Mouse (Mus musculus) MEL (cell line): ENCODE results near the gene Asic3. TPM values are rescaled to one million over a fixed set of nuclear protein-coding genes. Genes with fewer than 3 reads are reported as not detected.

Experiments
- DNase-seq: peaks from one replicate; pipeline ENCODE4 v3.0.0; 2011; ENCODE audit warnings: low read depth, low spot score
- H3K27ac ChIP-seq: 2 replicates; pipeline ENCODE4 v1.5.1; 2012; ENCODE audit warnings: low read depth, mild to moderate bottlenecking, control low read depth, low read length, moderate library complexity; ENCODE audit not compliant: control insufficient read depth
- H3K27me3 ChIP-seq, 2 experiments: fragments of 150-350 bp in 1 of 2; sonication (generic) in 1 of 2; 2 replicates each; pipeline ENCODE4 v1.6.1; 2012; ENCODE audit warnings: low read length in 2 of 2, mild to moderate bottlenecking in 2 of 2, improper control_type of control experiment in 1 of 2, moderate library complexity in 1 of 2; ENCODE audit not compliant: insufficient read depth in 2 of 2, control insufficient read depth in 1 of 2
- H3K36me3 ChIP-seq, 2 experiments: 2 replicates each; pipeline ENCODE4 v1.6.1; 2012 to 2014; ENCODE audit warnings: low read length in 2 of 2, improper control_type of control experiment in 1 of 2, inconsistent platforms in 1 of 2, mild to moderate bottlenecking in 1 of 2; ENCODE audit not compliant: insufficient read depth in 2 of 2, control insufficient read depth in 1 of 2
- H3K4me1 ChIP-seq, 2 experiments: fragments of 150-350 bp in 1 of 2; sonication (generic) in 1 of 2; 2 replicates each; pipeline ENCODE4 v1.6.1; 2012; ENCODE audit warnings: low read length in 2 of 2, improper control_type of control experiment in 1 of 2, mild to moderate bottlenecking in 1 of 2; ENCODE audit not compliant: insufficient read depth in 2 of 2, control insufficient read depth in 1 of 2
- H3K4me3 ChIP-seq, 2 experiments: fragments of 150-350 bp in 1 of 2; sonication (generic) in 1 of 2; 2 replicates each; pipeline ENCODE4 v1.5.1; 2012; ENCODE audit warnings: low read depth in 2 of 2, low read length in 2 of 2, mild to moderate bottlenecking in 2 of 2, moderate library complexity in 2 of 2, control low read depth in 1 of 2, improper control_type of control experiment in 1 of 2; ENCODE audit not compliant: control insufficient read depth in 1 of 2, insufficient read depth in 1 of 2
- H3K79me2 ChIP-seq: 2 replicates; pipeline ENCODE4 v1.6.1; 2012; ENCODE audit warnings: mild to moderate bottlenecking, low read length, moderate library complexity; ENCODE audit not compliant: control insufficient read depth, poor library complexity, insufficient read depth
- H3K9ac ChIP-seq: 2 replicates; pipeline ENCODE4 v1.6.1; 2012; ENCODE audit warnings: low read depth, mild to moderate bottlenecking, control low read depth, low read length, moderate library complexity; ENCODE audit not compliant: control insufficient read depth, poor library complexity, severe bottlenecking
- H3K9me3 ChIP-seq: fragments of 150-350 bp; sonication (generic); replicated peaks from 2 replicates; pipeline ENCODE4 v1.6.1; 2012; ENCODE audit warnings: mild to moderate bottlenecking, low read length, improper control_type of control experiment, moderate library complexity; ENCODE audit not compliant: insufficient read depth
- BHLHE40 ChIP-seq: IDR thresholded peaks from 2 replicates; pipeline ENCODE4 v1.6.1; 2012; ENCODE audit warnings: low read depth, mild to moderate bottlenecking, inconsistent platforms, low read length, improper control_type of control experiment, borderline replicate concordance
- CHD1 ChIP-seq: IDR thresholded peaks from 2 replicates; pipeline ENCODE4 v1.6.1; 2012; ENCODE audit warnings: low read depth, mild to moderate bottlenecking, inconsistent platforms, low read length, improper control_type of control experiment
- CHD2 ChIP-seq: IDR thresholded peaks from 2 replicates; pipeline ENCODE4 v1.6.1; 2011; ENCODE audit warnings: low read length, improper control_type of control experiment
- CTCF ChIP-seq, 3 experiments: IDR thresholded peaks in 2 of 3; conservative IDR thresholded peaks in 1 of 3; 2 replicates each; pipeline ENCODE4 v1.5.1; 2011 to 2012; ENCODE audit warnings: low read length in 3 of 3, low read depth in 2 of 3, mild to moderate bottlenecking in 2 of 3, improper control_type of control experiment in 1 of 3, inconsistent platforms in 1 of 3, mixed read lengths in 1 of 3, moderate library complexity in 1 of 3; ENCODE audit not compliant: control insufficient read depth in 1 of 3, insufficient read depth in 1 of 3, poor library complexity in 1 of 3, severe bottlenecking in 1 of 3
- E2F4 ChIP-seq: IDR thresholded peaks from 2 replicates; pipeline ENCODE4 v1.6.1; 2011; ENCODE audit warnings: low read depth, low read length, improper control_type of control experiment, borderline replicate concordance
- ELF1 ChIP-seq: IDR thresholded peaks from 2 replicates; pipeline ENCODE4 v1.6.1; 2014; ENCODE audit warnings: low read depth, mild to moderate bottlenecking, inconsistent platforms, low read length, improper control_type of control experiment, moderate library complexity
- EP300 ChIP-seq, 2 experiments: IDR thresholded peaks; 2 replicates each; pipeline ENCODE4 v1.6.1; 2011; ENCODE audit warnings: improper control_type of control experiment in 2 of 2, low read length in 2 of 2, low read depth in 1 of 2, mild to moderate bottlenecking in 1 of 2
- ETS1 ChIP-seq: IDR thresholded peaks from 2 replicates; pipeline ENCODE4 v1.6.1; 2012; ENCODE audit warnings: low read depth, mild to moderate bottlenecking, inconsistent platforms, low read length, improper control_type of control experiment, moderate library complexity
- GABPA ChIP-seq: IDR thresholded peaks from 2 replicates; pipeline ENCODE4 v1.6.1; 2012; ENCODE audit warnings: low read depth, mild to moderate bottlenecking, inconsistent platforms, low read length, improper control_type of control experiment, moderate library complexity
- HCFC1 ChIP-seq: IDR thresholded peaks from 2 replicates; pipeline ENCODE4 v1.6.1; 2012; ENCODE audit warnings: low read depth, mild to moderate bottlenecking, inconsistent platforms, low read length, improper control_type of control experiment, moderate library complexity
- JUND ChIP-seq: IDR thresholded peaks from 2 replicates; pipeline ENCODE4 v1.6.1; 2011; ENCODE audit warnings: low read depth, mild to moderate bottlenecking, improper control_type of control experiment, low read length
- MAZ ChIP-seq: IDR thresholded peaks from 2 replicates; pipeline ENCODE4 v1.6.1; 2012; ENCODE audit warnings: low read depth, mild to moderate bottlenecking, inconsistent platforms, low read length, improper control_type of control experiment
- MEF2A ChIP-seq: IDR thresholded peaks from 2 replicates; pipeline ENCODE4 v1.6.1; 2014; ENCODE audit warnings: low read depth, mild to moderate bottlenecking, inconsistent platforms, low read length, improper control_type of control experiment; ENCODE audit not compliant: poor library complexity, insufficient replicate concordance, severe bottlenecking; ENCODE audit errors: extremely low read depth
- MYB ChIP-seq: IDR thresholded peaks from 2 replicates; pipeline ENCODE4 v1.6.1; 2011; ENCODE audit warnings: mild to moderate bottlenecking, low read depth, low read length, improper control_type of control experiment
- POLR2A ChIP-seq, 2 experiments: IDR thresholded peaks; 2 replicates each; pipeline ENCODE4 v1.6.1; 2011 to 2012; ENCODE audit warnings: low read length in 2 of 2, mild to moderate bottlenecking in 2 of 2, control low read depth in 1 of 2, improper control_type of control experiment in 1 of 2, low read depth in 1 of 2, moderate library complexity in 1 of 2; ENCODE audit not compliant: control insufficient read depth in 1 of 2, insufficient read depth in 1 of 2, poor library complexity in 1 of 2
- POLR2AphosphoS5 ChIP-seq: IDR thresholded peaks from 2 replicates; pipeline ENCODE4 v1.6.1; 2012; ENCODE audit warnings: low read depth, borderline replicate concordance, mild to moderate bottlenecking, inconsistent platforms, low read length, moderate library complexity, mixed read lengths
- RAD21 ChIP-seq: IDR thresholded peaks from 2 replicates; pipeline ENCODE4 v1.6.1; 2011; ENCODE audit warnings: mild to moderate bottlenecking, low read depth, low read length, improper control_type of control experiment
- SMC3 ChIP-seq: IDR thresholded peaks from 2 replicates; pipeline ENCODE4 v1.6.1; 2011; ENCODE audit warnings: low read depth, low read length, improper control_type of control experiment
- TAL1 ChIP-seq: IDR thresholded peaks from 2 replicates; pipeline ENCODE4 v1.6.1; 2012; ENCODE audit warnings: mild to moderate bottlenecking, inconsistent platforms, low read length, moderate library complexity, mixed read lengths
- TBP ChIP-seq: IDR thresholded peaks from 2 replicates; pipeline ENCODE4 v1.8.0; 2011; ENCODE audit warnings: low read depth, low read length, improper control_type of control experiment
- UBTF ChIP-seq: IDR thresholded peaks from 2 replicates; pipeline ENCODE4 v1.6.1; 2012; ENCODE audit warnings: low read depth, mild to moderate bottlenecking, inconsistent platforms, low read length, improper control_type of control experiment, moderate library complexity, borderline replicate concordance; ENCODE audit not compliant: insufficient read depth
- USF1 ChIP-seq: IDR thresholded peaks from 2 replicates; pipeline ENCODE4 v1.6.1; 2014; ENCODE audit warnings: low read depth, mild to moderate bottlenecking, inconsistent platforms, low read length, improper control_type of control experiment, moderate library complexity
- USF2 ChIP-seq, 2 experiments: IDR thresholded peaks; 2 replicates each; pipeline ENCODE4 v1.6.1; 2011 to 2012; ENCODE audit warnings: improper control_type of control experiment in 2 of 2, low read length in 2 of 2, borderline replicate concordance in 1 of 2, inconsistent platforms in 1 of 2, low read depth in 1 of 2, mild to moderate bottlenecking in 1 of 2; ENCODE audit not compliant: insufficient read depth in 1 of 2
- ZC3H11A ChIP-seq: IDR thresholded peaks from 2 replicates; pipeline ENCODE4 v1.6.1; 2012; ENCODE audit warnings: low read depth, mild to moderate bottlenecking, inconsistent platforms, low read length, improper control_type of control experiment
- ZMIZ1 ChIP-seq: IDR thresholded peaks from 2 replicates; pipeline ENCODE4 v1.6.1; 2012; ENCODE audit warnings: low read depth, mild to moderate bottlenecking, inconsistent platforms, low read length, improper control_type of control experiment, moderate library complexity
- ZNF384 ChIP-seq: IDR thresholded peaks from 2 replicates; pipeline ENCODE4 v1.6.1; 2012; ENCODE audit warnings: low read depth, mild to moderate bottlenecking, inconsistent platforms, low read length, improper control_type of control experiment
- polyA plus RNA-seq, 2 experiments: library from polyadenylated mRNA; stranded (reverse) in 1 of 2; unstranded in 1 of 2; fragments of >175 nt in 1 of 2; fragments of >200 nt in 1 of 2; gene quantifications; 2 replicates each; pipeline versions ENCODE4 v1.2.1 to v1.2.4; 2012; ENCODE audit warnings: low replicate concordance in 2 of 2, low read depth in 1 of 2; ENCODE audit not compliant: insufficient read length in 2 of 2, insufficient read depth in 1 of 2, missing spikeins in 1 of 2
- total RNA-seq: library from RNA; depleted of rRNA; stranded (reverse); fragments of 300-350 nt; gene quantifications from 2 replicates; pipeline ENCODE4 v1.2.3, GENCODE M21; 2012

Gene Asic3
- total and polyA plus RNA-seq, 3 experiments, result 0.04 to 0.35 TPM; not detected in 1

GRCm38 (mm10) chr5:24385374-24385773 is 27.8 kb upstream of the Asic3 start:
- Histone ChIP-seq H3K27me3 (no peaks in the 10 kb centered on the region), H3K27ac (no peak overlapping the region), H3K4me1 (peaks cover 19 to 66% of the 10 kb centered on the region in 2 experiments), H3K36me3 (peaks cover 0 to 44% of the 10 kb centered on the region in 2 experiments; a peak in 2 of 4 replicates), H3K9me3 (no peaks in the 10 kb centered on the region), H3K9ac (no peak overlapping the region), H3K79me2 (peaks cover 29% of the 10 kb centered on the region), H3K4me3 (no peak overlapping the region)
- no peak for TF ChIP-seq MEF2A
- TF ChIP-seq USF2 (IDR thresholded peaks at IDR 0.05; ENCODE audit: borderline replicate concordance in 1 of 2, insufficient read depth in 1 of 2, low read depth in 1 of 2, low read length in 2 of 2), result no peak
- no peak for TF ChIP-seq UBTF
- no peak for TF ChIP-seq JUND
- no peak for TF ChIP-seq TBP
- no peak for TF ChIP-seq ZMIZ1
- TF ChIP-seq POLR2AphosphoS5, result no peak
- TF ChIP-seq MAZ, result no peak
- TF ChIP-seq BHLHE40, result no peak
- no peak for TF ChIP-seq CHD2
- TF ChIP-seq GABPA, result no peak
- no peak for TF ChIP-seq HCFC1
- no peak for TF ChIP-seq USF1
- no peak for TF ChIP-seq RAD21
- TF ChIP-seq EP300 (IDR thresholded peaks at IDR 0.05; ENCODE audit: low read depth in 1 of 2, low read length in 2 of 2), result no peak
- TF ChIP-seq ZNF384, result no peak
- no peak for TF ChIP-seq SMC3
- no peak for TF ChIP-seq CHD1
- no peak for DNase-seq

GRCm38 (mm10) chr5:24385887-24386550 is 27.2 kb upstream of the Asic3 start:
- no peaks in the 10 kb centered on the region for H3K27me3 ChIP-seq
- no peak overlapping the region for H3K27ac ChIP-seq
- peaks cover 0 to 38% of the 10 kb centered on the region in 2 experiments; a peak in 2 of 4 replicates for H3K36me3 ChIP-seq
- H3K79me2 ChIP-seq, result peaks cover 29% of the 10 kb centered on the region
- TF ChIP-seq ETS1, result no peak
- no peak for TF ChIP-seq CTCF (IDR thresholded peaks at IDR 0.05 in 2 of 3, conservative IDR thresholded peaks at IDR 0.05 in 1 of 3; ENCODE audit: control insufficient read depth in 1 of 3, insufficient read depth in 1 of 3, low read depth in 2 of 3, low read length in 3 of 3, poor library complexity in 1 of 3, severe bottlenecking in 1 of 3)
- no peak for TF ChIP-seq ZC3H11A
- no peak; a peak in 1 of 4 replicates for TF ChIP-seq POLR2A (IDR thresholded peaks at IDR 0.05; ENCODE audit: control insufficient read depth in 1 of 2, insufficient read depth in 1 of 2, low read depth in 1 of 2, low read length in 2 of 2, poor library complexity in 1 of 2)
- no peak for TF ChIP-seq ZNF384
- TF ChIP-seq UBTF, result no peak
- TF ChIP-seq RAD21, result no peak
- no peak for TF ChIP-seq ELF1
- TF ChIP-seq TAL1, result no peak
- no peak for TF ChIP-seq EP300 (IDR thresholded peaks at IDR 0.05; ENCODE audit: low read depth in 1 of 2, low read length in 2 of 2)
- TF ChIP-seq JUND, result no peak
- no peak for TF ChIP-seq E2F4
- no peak for TF ChIP-seq BHLHE40
- TF ChIP-seq MYB, result no peak
- no peak for TF ChIP-seq CHD2
- TF ChIP-seq, all 39 proteins: peak for 0
- no peak for DNase-seq
- H3K9me3 ChIP-seq, result no peaks in the 10 kb centered on the region
- peak overlapping the region; percentile 77 for H3K9ac ChIP-seq
- H3K4me1 ChIP-seq, result peaks cover 18 to 60% of the 10 kb centered on the region in 2 experiments
- no peak overlapping the region; a peak in 1 of 4 replicates for H3K4me3 ChIP-seq
